ENCODE assay signal across 11 mouse cellular contexts in genomic region chr7:96756104-96756742, GRCm38 (mm10).
DNase-seq lines count a peak whose midpoint lies in the region; ATAC-seq lines count a peak whose summit lies in the region.
"Had no signal": no experiment of that assay in that cellular context is flagged by ENCODE, and none has a peak within 500 bp of the region (broad histone marks: within the 10 kb centered on the region; RNA-seq: fewer than 3 reads in every experiment).

No protein-coding gene starts in this region.

- H3K27me3 ChIP-seq in hindbrain, embryonic 13.5 days, result no peaks in the 10 kb centered on the region
- H3K27me3 ChIP-seq in hindbrain, embryonic 16.5 days (replicated peaks; ENCODE audit: control insufficient read depth, insufficient read depth, low read length), result no peaks in the 10 kb centered on the region
- H3K27me3 ChIP-seq in forebrain, embryonic 14.5 days (replicated peaks; ENCODE audit: control insufficient read depth, insufficient read depth, low read length), result no peaks in the 10 kb centered on the region

- ATAC-seq in hindbrain, embryonic 13.5 days (ENCODE audit: low FRiP score), result no peak
- ATAC-seq in hindbrain, embryonic 16.5 days, result no peak
- ATAC-seq in forebrain, embryonic 14.5 days, result no peak
- ATAC-seq in erythroid progenitor cell, adult 5-6 weeks (replicated peaks; ENCODE audit: low FRiP score, poor library complexity, severe bottlenecking), result no peak

- no peak overlapping the region for H3K4me3 ChIP-seq in hindbrain, embryonic 13.5 days
- no peak overlapping the region for H3K4me3 ChIP-seq in hindbrain, embryonic 16.5 days (ENCODE audit: low read length)
- H3K4me3 ChIP-seq in forebrain, embryonic 14.5 days (ENCODE audit: low read depth, low read length), result no peak overlapping the region
- H3K4me3 ChIP-seq: erythroblast, embryonic 14.5 days had no signal

- H3K4me2 ChIP-seq in hindbrain, embryonic 13.5 days, result no peak overlapping the region
- no peak overlapping the region for H3K4me2 ChIP-seq in hindbrain, embryonic 16.5 days (ENCODE audit: low read length)
- H3K4me2 ChIP-seq in forebrain, embryonic 14.5 days (ENCODE audit: low read length), result no peak overlapping the region

- DNase-seq in cerebellum, postnatal 14 days, result peak; percentile 43 to 53
- DNase-seq in forebrain, embryonic 14.5 days (ENCODE audit: low spot score), result peak; percentile 35
- DNase-seq in kidney, postnatal 10 days, result peak; percentile 58
- no peak for DNase-seq in liver
- DNase-seq in thymus, postnatal 10 days (ENCODE audit: low spot score in 2 of 2), result no peak
- DNase-seq: adrenal gland, adult 8-10 months; thymus, postnatal 14 days had no signal

- H3K27ac ChIP-seq in hindbrain, embryonic 13.5 days, result peak overlapping the region; percentile 58
- no peak overlapping the region for H3K27ac ChIP-seq in hindbrain, embryonic 16.5 days (ENCODE audit: low read depth, low read length)
- H3K27ac ChIP-seq in forebrain, embryonic 14.5 days (ENCODE audit: low read depth, low read length), result peak overlapping the region; percentile 39

- 0 out of 2 replicates have a peak overlapping the region, but pooled peaks have one; percentile 53 for H3K9ac ChIP-seq in hindbrain, embryonic 13.5 days
- H3K9ac ChIP-seq in hindbrain, embryonic 16.5 days (ENCODE audit: low read depth, low read length), result no peak overlapping the region
- H3K9ac ChIP-seq in forebrain, embryonic 14.5 days (ENCODE audit: low read length), result no peak overlapping the region; the same call in 1 of the 2 replicates

- H3K9me3 ChIP-seq in hindbrain, embryonic 13.5 days, result no peaks in the 10 kb centered on the region
- no peaks in the 10 kb centered on the region for H3K9me3 ChIP-seq in hindbrain, embryonic 16.5 days (ENCODE audit: control insufficient read depth, low read length)
- H3K9me3 ChIP-seq in forebrain, embryonic 14.5 days (replicated peaks; ENCODE audit: control insufficient read depth, low read length), result no peaks in the 10 kb centered on the region

- peaks cover 5% of the 10 kb centered on the region; the same call in 1 of the 2 replicates for H3K36me3 ChIP-seq in hindbrain, embryonic 13.5 days
- no peaks in the 10 kb centered on the region for H3K36me3 ChIP-seq in hindbrain, embryonic 16.5 days (ENCODE audit: control insufficient read depth, insufficient read depth, low read length)
- no peaks in the 10 kb centered on the region; the same call in 1 of the 2 replicates for H3K36me3 ChIP-seq in forebrain, embryonic 14.5 days (ENCODE audit: control insufficient read depth, insufficient read depth, low read length)

- H3K4me1 ChIP-seq in hindbrain, embryonic 13.5 days (replicated peaks), result peaks cover 34% of the 10 kb centered on the region
- H3K4me1 ChIP-seq in hindbrain, embryonic 16.5 days (ENCODE audit: control insufficient read depth, insufficient read depth, low read depth, low read length), result peaks cover 10% of the 10 kb centered on the region
- H3K4me1 ChIP-seq in forebrain, embryonic 14.5 days (ENCODE audit: control insufficient read depth, insufficient read depth, low read length), result peaks cover 37% of the 10 kb centered on the region

- 54% methylated on average over 10 of the region's 10 CpGs for WGBS in hindbrain, embryonic 13.5 days
- WGBS in hindbrain, embryonic 16.5 days, result 45% methylated on average over 10 of the region's 10 CpGs
- 43% methylated on average over 10 of the region's 10 CpGs for WGBS in forebrain, embryonic 14.5 days

Comparison
In these comparisons a context has a peak if more than half of its experiments do, and no peak if none do; other contexts are left out.
1. DNase-seq: peak in cerebellum, postnatal 14 days (2 of 2), forebrain, embryonic 14.5 days (single experiment) and kidney, postnatal 10 days (single experiment); none in liver (single experiment) and thymus, postnatal 10 days (0 of 2).